Mouse (Mus musculus) pancreas, adult 10 weeks (tissue): Measurements from ENCODE around the gene Atxn7l1. TPM values are rescaled to one million over a fixed set of nuclear protein-coding genes. Genes with fewer than 3 reads are reported as not detected.

Experiments used
- polyA plus RNA-seq: library from polyadenylated mRNA; stranded (reverse); fragments of 350-450 nt; fragmentation: Illumina TruSeq; extraction: RNeasy Lipid Tissue Mini Kit (QIAGEN cat#74804); gene quantifications from one replicate; pipeline ENCODE4 v1.2.3, GENCODE M21; 2015; ENCODE audit warnings: low read depth, low replicate concordance; ENCODE audit not compliant: insufficient read depth

Atxn7l1 gene
- polyA plus RNA-seq, result 7.4 TPM

DNA sequence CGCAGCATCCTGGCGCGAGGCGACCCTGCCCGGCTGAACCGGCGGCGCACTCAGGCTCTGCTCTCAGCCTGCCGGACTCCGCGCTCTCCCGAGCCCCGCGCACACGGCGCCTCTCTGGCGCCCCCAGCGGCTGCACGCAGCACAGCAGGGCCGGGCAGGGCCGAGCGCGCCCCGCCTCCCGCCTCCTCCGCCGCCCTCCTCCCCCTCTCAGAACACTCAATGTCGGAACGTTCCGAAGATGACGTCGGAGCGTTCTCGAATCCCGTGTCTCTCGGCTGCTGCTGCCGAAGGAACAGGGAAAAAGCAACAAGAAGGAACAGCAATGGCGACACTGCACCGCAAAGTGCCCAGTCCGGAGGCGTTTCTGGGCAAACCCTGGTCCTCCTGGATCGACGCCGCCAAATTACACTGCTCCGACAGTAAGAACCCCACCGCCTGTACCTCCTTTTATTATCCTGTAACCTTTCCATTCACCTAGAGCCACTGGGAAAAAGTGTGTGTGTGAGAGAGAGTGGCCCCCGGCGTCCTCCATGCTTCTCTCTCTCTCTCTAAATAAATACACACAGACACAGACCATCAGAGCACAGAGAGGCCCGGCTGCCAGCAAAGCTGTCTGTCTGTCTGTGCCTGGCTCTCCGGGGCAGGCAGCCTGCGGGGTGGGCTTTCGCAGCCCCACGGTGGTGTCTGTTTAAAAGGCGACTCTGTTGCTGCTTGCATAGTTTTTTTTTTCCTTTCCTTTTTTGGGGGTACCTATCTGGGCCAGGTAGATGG is at the start of gene Atxn7l1:
TSS of gene Atxn7l1 (plus strand) at position 197 of the 771 bp plus-strand sequence.

DNA sequence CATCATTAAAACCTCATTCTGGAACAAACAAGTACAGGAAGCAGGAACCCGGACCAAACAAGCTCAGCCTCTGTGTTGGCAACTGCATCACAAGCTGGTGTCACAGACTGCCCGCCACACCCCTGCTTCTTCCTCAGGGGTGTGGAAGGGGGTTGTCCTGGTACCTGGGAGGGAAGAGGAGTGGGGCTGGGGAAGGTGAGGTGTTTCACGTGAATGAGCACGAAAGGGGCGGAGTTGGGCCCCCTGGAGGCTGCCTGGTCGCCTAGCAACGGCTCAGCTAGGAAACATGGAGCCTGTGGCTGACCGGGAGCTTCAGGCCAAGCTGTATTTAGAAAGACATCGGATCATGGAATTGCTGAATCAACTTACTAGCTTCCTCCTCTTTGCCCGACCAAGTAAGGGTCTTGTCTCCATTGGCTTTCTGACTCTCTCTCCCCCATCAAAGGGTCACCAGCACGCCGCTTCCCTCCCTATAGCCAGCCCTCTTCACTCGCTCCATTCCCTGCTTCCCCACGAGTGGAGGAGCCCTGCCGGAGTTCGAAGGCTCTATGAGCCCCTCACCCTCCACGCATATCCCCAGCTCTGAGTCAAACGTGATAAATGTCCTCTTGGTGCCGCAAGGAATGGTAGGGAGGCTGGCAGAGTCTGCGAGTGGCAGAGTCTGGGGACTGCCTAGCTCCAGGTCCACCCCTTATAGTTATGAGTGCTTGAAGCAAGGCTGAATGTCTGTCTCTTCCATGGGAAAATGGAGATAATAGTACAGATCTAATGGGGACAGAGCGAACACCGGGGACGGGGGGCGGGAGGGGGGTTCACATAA is 247.5 kb downstream of the Atxn7l1 start, which contains the start of gene Efcab10:
TSS of gene Efcab10 (plus strand) at position 51 of the 820 bp plus-strand sequence.

Other genes starting within 250 kb of the Atxn7l1 start
- gene Sypl, start 193.8 kb upstream of the Atxn7l1 start, polyA plus RNA-seq, result 24.0 TPM
- gene Cdhr3, start 54.8 kb upstream of the Atxn7l1 start, polyA plus RNA-seq, result not detected
- not detected for gene Efcab10, start 247.2 kb downstream of the Atxn7l1 start, polyA plus RNA-seq